In genomic region chr5:130096754-130097153, GRCm38 (mm10) we compare ENCODE assay signal across 11 mouse cellular contexts. TPM values are rescaled to one million over a fixed set of nuclear protein-coding genes. Genes with fewer than 3 reads are reported as not detected.
DNase-seq lines count a peak whose midpoint lies in the region; ATAC-seq and TF ChIP-seq lines count a peak whose summit lies in the region.
"Had no signal": no experiment of that assay in that cellular context is flagged by ENCODE, and none has a peak within 500 bp of the region (broad histone marks: within the 10 kb centered on the region; RNA-seq: fewer than 3 reads in every experiment).

No protein-coding gene starts in this region.

- 0 out of 2 replicates have a peak, but pooled peaks have one; percentile 54 for ATAC-seq in kidney, embryonic 16.5 days (ENCODE audit: low FRiP score, low TSS enrichment)
- ATAC-seq in kidney, embryonic 14.5 days (ENCODE audit: low FRiP score, low TSS enrichment): no peak
- 0 out of 2 replicates have a peak, but pooled peaks have one; percentile 33 for ATAC-seq in embryonic facial prominence, embryonic 14.5 days (ENCODE audit: low read depth)
- no peak for ATAC-seq in midbrain, postnatal 0 days (ENCODE audit: low FRiP score)

- H3K4me1 ChIP-seq in kidney, embryonic 16.5 days (ENCODE audit: insufficient read depth, low read length): no peaks in the 10 kb centered on the region
- H3K4me1 ChIP-seq in kidney, embryonic 14.5 days (ENCODE audit: control insufficient read depth, insufficient read depth, low read length): no peaks in the 10 kb centered on the region
- H3K4me1 ChIP-seq in embryonic facial prominence, embryonic 14.5 days (ENCODE audit: control insufficient read depth, insufficient read depth, low read length): no peaks in the 10 kb centered on the region
- no peaks in the 10 kb centered on the region for H3K4me1 ChIP-seq in midbrain, postnatal 0 days (ENCODE audit: insufficient read depth, low read length)
- H3K4me1 ChIP-seq in cerebellum, adult 2 months (ENCODE audit: control insufficient read depth, insufficient read depth, low read length): peaks cover 6% of the 10 kb centered on the region

- peak; percentile 2; the same call in 1 of the 2 replicates for TF ChIP-seq CTCF in midbrain, postnatal 0 days (IDR thresholded peaks at IDR 0.05)
- TF ChIP-seq CTCF in cerebellum, adult 2 months (IDR thresholded peaks at IDR 0.05; ENCODE audit: borderline replicate concordance, insufficient read depth, low read depth, low read length): no peak

- H3K36me3 ChIP-seq in kidney, embryonic 16.5 days (ENCODE audit: insufficient read depth, low read length): no peaks in the 10 kb centered on the region; the same call in 1 of the 2 replicates
- peaks cover 3% of the 10 kb centered on the region; the same call in 1 of the 2 replicates for H3K36me3 ChIP-seq in kidney, embryonic 14.5 days (ENCODE audit: control insufficient read depth, insufficient read depth, low read length)
- H3K36me3 ChIP-seq in embryonic facial prominence, embryonic 14.5 days (ENCODE audit: control insufficient read depth, insufficient read depth, low read length): peaks cover 7% of the 10 kb centered on the region
- peaks cover 4% of the 10 kb centered on the region; the same call in 1 of the 2 replicates for H3K36me3 ChIP-seq in midbrain, postnatal 0 days (ENCODE audit: insufficient read depth, low read length)
- H3K36me3 ChIP-seq: G1E had no signal

- TF ChIP-seq POLR2A in cerebellum, adult 2 months (IDR thresholded peaks at IDR 0.05; ENCODE audit: borderline replicate concordance, insufficient read depth, low read length): no peak

- H3K27me3 ChIP-seq in kidney, embryonic 16.5 days (ENCODE audit: insufficient read depth, low read length): no peaks in the 10 kb centered on the region
- H3K27me3 ChIP-seq in kidney, embryonic 14.5 days (ENCODE audit: control insufficient read depth, insufficient read depth, low read length): no peaks in the 10 kb centered on the region
- no peaks in the 10 kb centered on the region for H3K27me3 ChIP-seq in embryonic facial prominence, embryonic 14.5 days (replicated peaks; ENCODE audit: control insufficient read depth, insufficient read depth, low read length)
- H3K27me3 ChIP-seq in midbrain, postnatal 0 days (ENCODE audit: insufficient read depth, low read length): no peaks in the 10 kb centered on the region
- no peaks in the 10 kb centered on the region for H3K27me3 ChIP-seq in cerebellum, adult 2 months (ENCODE audit: control insufficient read depth, insufficient read depth, low read length)
- H3K27me3 ChIP-seq: heart, embryonic 13.5 days; limb, embryonic 15.5 days had no signal

- no peak overlapping the region for H3K27ac ChIP-seq in kidney, embryonic 16.5 days (ENCODE audit: low read length)
- H3K27ac ChIP-seq in kidney, embryonic 14.5 days (ENCODE audit: low read depth, low read length): no peak overlapping the region
- H3K27ac ChIP-seq in embryonic facial prominence, embryonic 14.5 days (replicated peaks; ENCODE audit: low read depth, low read length): no peak overlapping the region
- H3K27ac ChIP-seq in midbrain, postnatal 0 days (ENCODE audit: low read depth, low read length): no peak overlapping the region
- H3K27ac ChIP-seq in cerebellum, adult 2 months (ENCODE audit: insufficient read depth, low read length): no peak overlapping the region
- H3K27ac ChIP-seq: heart, embryonic 13.5 days; limb, embryonic 15.5 days had no signal

- H3K4me3 ChIP-seq in kidney, embryonic 16.5 days (ENCODE audit: low read length): no peak overlapping the region
- H3K4me3 ChIP-seq in kidney, embryonic 14.5 days (ENCODE audit: low read length): no peak overlapping the region
- H3K4me3 ChIP-seq in embryonic facial prominence, embryonic 14.5 days (ENCODE audit: low read depth, low read length): no peak overlapping the region
- H3K4me3 ChIP-seq in midbrain, postnatal 0 days (ENCODE audit: low read depth, low read length): no peak overlapping the region
- no peak overlapping the region for H3K4me3 ChIP-seq in cerebellum, adult 2 months (replicated peaks; ENCODE audit: insufficient read depth, low read depth, low read length)
- H3K4me3 ChIP-seq: heart, embryonic 13.5 days; limb, embryonic 15.5 days had no signal

- H3K9me3 ChIP-seq in kidney, embryonic 16.5 days (ENCODE audit: low read length): no peaks in the 10 kb centered on the region
- H3K9me3 ChIP-seq in kidney, embryonic 14.5 days (ENCODE audit: control insufficient read depth, low read length): no peaks in the 10 kb centered on the region
- H3K9me3 ChIP-seq in embryonic facial prominence, embryonic 14.5 days (ENCODE audit: control insufficient read depth, low read length): no peaks in the 10 kb centered on the region
- no peaks in the 10 kb centered on the region for H3K9me3 ChIP-seq in midbrain, postnatal 0 days (ENCODE audit: low read length)
- H3K9me3 ChIP-seq: heart, embryonic 13.5 days; limb, embryonic 15.5 days had no signal

- H3K9ac ChIP-seq in kidney, embryonic 16.5 days (replicated peaks; ENCODE audit: low read length): no peak overlapping the region
- no peak overlapping the region for H3K9ac ChIP-seq in kidney, embryonic 14.5 days (ENCODE audit: low read depth, low read length)
- no peak overlapping the region for H3K9ac ChIP-seq in embryonic facial prominence, embryonic 14.5 days (ENCODE audit: low read depth, low read length)
- no peak overlapping the region for H3K9ac ChIP-seq in midbrain, postnatal 0 days (replicated peaks; ENCODE audit: low read length, poor library complexity, severe bottlenecking)
- H3K9ac ChIP-seq: heart, embryonic 13.5 days; limb, embryonic 15.5 days had no signal

- no peak overlapping the region for H3K4me2 ChIP-seq in kidney, embryonic 16.5 days (replicated peaks; ENCODE audit: low read depth, low read length)
- H3K4me2 ChIP-seq in kidney, embryonic 14.5 days (replicated peaks; ENCODE audit: low read depth, low read length): no peak overlapping the region
- no peak overlapping the region for H3K4me2 ChIP-seq in embryonic facial prominence, embryonic 14.5 days (ENCODE audit: low read depth, low read length)
- no peak overlapping the region for H3K4me2 ChIP-seq in midbrain, postnatal 0 days (ENCODE audit: low read depth, low read length, poor library complexity, severe bottlenecking)
- H3K4me2 ChIP-seq: heart, embryonic 13.5 days; limb, embryonic 15.5 days had no signal

- peak; percentile 57 for DNase-seq in WW6 (ENCODE audit: low read depth, low spot score)
- DNase-seq in embryonic facial prominence, embryonic 14.5 days (ENCODE audit: low spot score): peak; percentile 35
- DNase-seq in midbrain, postnatal 0 days (ENCODE audit: low spot score): peak; percentile 34
- DNase-seq in cerebellum, adult 2 months: no peak
- no peak for DNase-seq in adrenal gland, adult (ENCODE audit: inconsistent age in 2 of 2, low spot score in 1 of 2)
- DNase-seq in gastrocnemius, postnatal 25 days: no peak

- WGBS in kidney, embryonic 16.5 days: 66% methylated on average over 12 of the region's 12 CpGs
- 68% methylated on average over 12 of the region's 12 CpGs for whole genome bisulfite sequencing in kidney, embryonic 14.5 days
- WGBS in embryonic facial prominence, embryonic 14.5 days: 59% methylated on average over 12 of the region's 12 CpGs
- 50% methylated on average over 12 of the region's 12 CpGs for WGBS in midbrain, postnatal 0 days
- 67% methylated on average over 12 of the region's 12 CpGs for whole genome bisulfite sequencing in cerebellum, adult 2 months

RNA-seq across cellular contexts. Expression of gene Tpst1, which starts 23.6 kb away (rescaled TPM):
- polyA plus RNA-seq in kidney, embryonic 16.5 days (2015; fragmentation: Nextera tagmentation; extraction: Ambion mirVana): 67.7 and 70.1 TPM in 2 replicates
- 61.8 and 70.7 TPM in 2 replicates for polyA plus RNA-seq in kidney, embryonic 14.5 days (2014; fragmentation: Nextera tagmentation; extraction: Ambion mirVana)
- polyA plus RNA-seq in embryonic facial prominence, embryonic 14.5 days (2014; fragmentation: Nextera tagmentation; extraction: Ambion mirVana): 94.0 and 102 TPM in 2 replicates
- total RNA-seq in midbrain, postnatal 0 days (2014; rRNA removed): 37.1 and 46.5 TPM in 2 replicates
- 50.0 TPM in 2 replicates for polyA plus RNA-seq in midbrain, postnatal 0 days (2015; fragmentation: Nextera tagmentation; extraction: Ambion mirVana)
- 36.3 and 41.6 TPM in 2 replicates for polyA plus RNA-seq in cerebellum, adult 2 months (2012; rRNA removed)
- 1 to 10 TPM; 5.8 to 7.7 TPM for total RNA-seq in gastrocnemius, postnatal 25 days (2021)
- polyA plus RNA-seq: G1E had no signal

RNA-seq across cellular contexts. Expression of gene Kctd7, which starts 47.9 kb away (rescaled TPM):
- 5.9 and 6.3 TPM in 2 replicates for polyA plus RNA-seq in kidney, embryonic 16.5 days (2015; fragmentation: Nextera tagmentation; extraction: Ambion mirVana)
- 2.2 and 4.3 TPM in 2 replicates for polyA plus RNA-seq in kidney, embryonic 14.5 days (2014; fragmentation: Nextera tagmentation; extraction: Ambion mirVana)
- 5.8 and 6.5 TPM in 2 replicates for polyA plus RNA-seq in embryonic facial prominence, embryonic 14.5 days (2014; fragmentation: Nextera tagmentation; extraction: Ambion mirVana)
- 19.5 and 22.3 TPM in 2 replicates for total RNA-seq in midbrain, postnatal 0 days (2014; rRNA removed)
- polyA plus RNA-seq in midbrain, postnatal 0 days (2015; fragmentation: Nextera tagmentation; extraction: Ambion mirVana): 12.2 and 14.3 TPM in 2 replicates
- 12.5 and 13.9 TPM in 2 replicates for polyA plus RNA-seq in cerebellum, adult 2 months (2012; rRNA removed)
- total RNA-seq in gastrocnemius, postnatal 25 days (2021): 1 to 10 TPM; 2.8 to 3.9 TPM

Comparison
In these comparisons a context has a peak if more than half of its experiments do, and no peak if none do; other contexts are left out.
1. ATAC-seq: peak in kidney, embryonic 16.5 days (single experiment) and embryonic facial prominence, embryonic 14.5 days (single experiment); none in kidney, embryonic 14.5 days (single experiment) and midbrain, postnatal 0 days (single experiment).
2. DNase-seq: peak in WW6 (single experiment), embryonic facial prominence, embryonic 14.5 days (single experiment) and midbrain, postnatal 0 days (single experiment); none in cerebellum, adult 2 months (0 of 2), adrenal gland, adult (0 of 2) and gastrocnemius, postnatal 25 days (single experiment).